9 mouse cellular contexts compared by ENCODE assay signal in the genomic region with DNA sequence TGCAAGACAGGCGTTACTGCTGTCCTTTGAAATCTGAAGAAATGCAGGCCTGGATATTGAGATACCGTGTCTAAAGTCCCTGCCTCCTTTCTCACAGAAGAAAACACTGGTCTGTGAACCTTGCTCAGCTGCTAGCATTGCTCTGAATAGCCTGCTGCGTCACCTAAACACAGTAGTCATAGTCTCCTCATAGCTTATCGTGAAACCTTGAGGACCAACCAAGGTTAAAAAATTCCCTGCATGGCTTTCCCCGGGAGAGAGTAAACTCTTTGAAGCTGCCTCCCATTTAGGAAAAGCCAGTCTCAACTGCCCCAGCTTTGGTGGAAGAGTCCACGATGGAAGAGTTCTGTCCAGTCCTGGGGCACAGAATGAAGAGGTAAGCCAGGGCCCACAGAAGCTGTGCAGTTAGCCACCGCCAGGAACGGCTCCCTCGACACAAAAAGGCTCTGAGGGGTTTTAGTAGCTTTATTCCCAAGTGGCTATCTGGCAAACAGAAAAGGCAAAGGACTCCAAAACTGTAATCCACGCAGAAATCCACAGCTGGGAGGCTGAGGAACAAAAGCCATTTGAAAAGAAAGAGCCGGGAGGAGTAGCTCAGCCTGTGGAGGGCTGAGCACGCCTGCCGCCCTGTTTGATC.
DNase-seq lines count a peak whose midpoint lies in the region; ATAC-seq and TF ChIP-seq lines count a peak whose summit lies in the region.
"Had no signal": no experiment of that assay in that cellular context is flagged by ENCODE, and none has a peak within 500 bp of the region (broad histone marks: within the 10 kb centered on the region; RNA-seq: fewer than 3 reads in every experiment).

No protein-coding gene starts in this region.

- H3K36me3 ChIP-seq in heart, postnatal 0 days (replicated peaks; ENCODE audit: control insufficient read depth, insufficient read depth, low read length) = no peaks in the 10 kb centered on the region
- no peaks in the 10 kb centered on the region for H3K36me3 ChIP-seq in embryonic facial prominence, embryonic 14.5 days (ENCODE audit: control insufficient read depth, insufficient read depth, low read length)
- no peaks in the 10 kb centered on the region for H3K36me3 ChIP-seq in limb, embryonic 14.5 days (ENCODE audit: control insufficient read depth, insufficient read depth, low read length)
- H3K36me3 ChIP-seq: lung, embryonic 15.5 days had no signal

- no peak for TF ChIP-seq POLR2A in limb, embryonic 14.5 days (IDR thresholded peaks at IDR 0.05; ENCODE audit: borderline replicate concordance, extremely low read depth, insufficient read depth, insufficient read length)

- peak; percentile 77 for ATAC-seq in heart, postnatal 0 days (ENCODE audit: insufficient read depth, low read depth)
- 0 out of 2 replicates have a peak, but pooled peaks have one; percentile 27 for ATAC-seq in embryonic facial prominence, embryonic 14.5 days (ENCODE audit: low read depth)
- no peak for ATAC-seq in limb, embryonic 14.5 days (ENCODE audit: low FRiP score, low read depth)

- no peaks in the 10 kb centered on the region for H3K27me3 ChIP-seq in heart, postnatal 0 days (ENCODE audit: control insufficient read depth, insufficient read depth, low read length)
- H3K27me3 ChIP-seq in embryonic facial prominence, embryonic 14.5 days (replicated peaks; ENCODE audit: control insufficient read depth, insufficient read depth, low read length) = no peaks in the 10 kb centered on the region
- H3K27me3 ChIP-seq in limb, embryonic 14.5 days (ENCODE audit: control insufficient read depth, insufficient read depth, low read length) = no peaks in the 10 kb centered on the region
- H3K27me3 ChIP-seq: lung, embryonic 15.5 days had no signal

- no peak for TF ChIP-seq EP300 in heart, postnatal 0 days (IDR thresholded peaks at IDR 0.05; ENCODE audit: low read depth)

- DNase-seq in heart, postnatal 0 days (ENCODE audit: low spot score) = peak; percentile 75
- DNase-seq in heart, postnatal 4 days = no peak
- DNase-seq in adrenal gland, adult 8-10 months = peak; percentile 44
- no peak for DNase-seq in embryonic facial prominence, embryonic 14.5 days (ENCODE audit: low spot score)
- no peak for DNase-seq in limb, embryonic 14.5 days (ENCODE audit: low spot score)
- no peak for DNase-seq in thymus, postnatal 36 days
- no peak for DNase-seq in right cerebral cortex, postnatal 4 days
- no peak for DNase-seq in urinary bladder, adult 18-20 months (ENCODE audit: low spot score in 2 of 2)

- no peak for TF ChIP-seq CTCF in heart, postnatal 0 days (IDR thresholded peaks at IDR 0.05; ENCODE audit: low read depth)

- WGBS in heart, postnatal 0 days = 27% methylated on average over 13 of the region's 13 CpGs
- WGBS in embryonic facial prominence, embryonic 14.5 days = 41% methylated on average over 13 of the region's 13 CpGs
- 35% methylated on average over 13 of the region's 13 CpGs for WGBS in limb, embryonic 14.5 days

- H3K4me3 ChIP-seq in heart, postnatal 0 days (ENCODE audit: low read depth, low read length) = 0 out of 2 replicates have a peak overlapping the region, but pooled peaks have one; percentile 2
- H3K4me3 ChIP-seq in embryonic facial prominence, embryonic 14.5 days (ENCODE audit: low read depth, low read length) = no peak overlapping the region
- no peak overlapping the region for H3K4me3 ChIP-seq in limb, embryonic 14.5 days (replicated peaks; ENCODE audit: low read length)
- H3K4me3 ChIP-seq: lung, embryonic 15.5 days had no signal

- peak overlapping the region; percentile 24; the same call in 1 of the 2 replicates for H3K4me2 ChIP-seq in heart, postnatal 0 days (ENCODE audit: low read depth, low read length)
- H3K4me2 ChIP-seq in embryonic facial prominence, embryonic 14.5 days (ENCODE audit: low read depth, low read length) = peak overlapping the region; percentile 34
- H3K4me2 ChIP-seq in limb, embryonic 14.5 days (replicated peaks; ENCODE audit: low read depth, low read length, severe bottlenecking) = peak overlapping the region; percentile 25

- peak overlapping the region; percentile 23; the same call in 1 of the 2 replicates for H3K9ac ChIP-seq in heart, postnatal 0 days (replicated peaks; ENCODE audit: low read depth, low read length)
- H3K9ac ChIP-seq in embryonic facial prominence, embryonic 14.5 days (ENCODE audit: low read depth, low read length) = 0 out of 2 replicates have a peak overlapping the region, but pooled peaks have one; percentile 15
- no peak overlapping the region for H3K9ac ChIP-seq in limb, embryonic 14.5 days (ENCODE audit: low read depth, low read length, severe bottlenecking)
- H3K9ac ChIP-seq: lung, embryonic 15.5 days had no signal

- H3K4me1 ChIP-seq in heart, postnatal 0 days (ENCODE audit: control insufficient read depth, insufficient read depth) = peaks cover 4% of the 10 kb centered on the region; the same call in 1 of the 2 replicates
- H3K4me1 ChIP-seq in embryonic facial prominence, embryonic 14.5 days (ENCODE audit: control insufficient read depth, insufficient read depth, low read length) = peaks cover 18% of the 10 kb centered on the region
- H3K4me1 ChIP-seq in limb, embryonic 14.5 days (ENCODE audit: control insufficient read depth, insufficient read depth, low read length) = peaks cover 18% of the 10 kb centered on the region
- H3K4me1 ChIP-seq: lung, embryonic 15.5 days had no signal

- H3K9me3 ChIP-seq in heart, postnatal 0 days (replicated peaks; ENCODE audit: control insufficient read depth, low read length) = no peaks in the 10 kb centered on the region
- no peaks in the 10 kb centered on the region for H3K9me3 ChIP-seq in embryonic facial prominence, embryonic 14.5 days (ENCODE audit: control insufficient read depth, low read length)
- H3K9me3 ChIP-seq in limb, embryonic 14.5 days (ENCODE audit: control insufficient read depth, low read length) = no peaks in the 10 kb centered on the region
- H3K9me3 ChIP-seq: lung, embryonic 15.5 days had no signal

- H3K27ac ChIP-seq in heart, postnatal 0 days (ENCODE audit: low read depth) = peak overlapping the region; percentile 47; the same call in 1 of the 2 replicates
- H3K27ac ChIP-seq in embryonic facial prominence, embryonic 14.5 days (replicated peaks; ENCODE audit: low read depth, low read length) = no peak overlapping the region
- no peak overlapping the region for H3K27ac ChIP-seq in limb, embryonic 14.5 days (replicated peaks; ENCODE audit: low read depth, low read length)
- H3K27ac ChIP-seq: lung, embryonic 15.5 days had no signal

Comparison
In these comparisons a context has a peak if more than half of its experiments do, and no peak if none do; other contexts are left out.
1. DNase-seq: peak in heart, postnatal 0 days (single experiment) and adrenal gland, adult 8-10 months (single experiment); none in heart, postnatal 4 days (single experiment), embryonic facial prominence, embryonic 14.5 days (single experiment), limb, embryonic 14.5 days (single experiment), thymus, postnatal 36 days (0 of 2), right cerebral cortex, postnatal 4 days (single experiment) and urinary bladder, adult 18-20 months (0 of 2).
2. Peak in every context shown above with its lines, with median percentiles within 50 percentile points of each other: H3K4me2 ChIP-seq.